Mouse (Mus musculus) heart, postnatal 0 days (tissue): ENCODE data around the gene Kdm2a.

ENCODE experiments used
- CTCF ChIP-seq: IDR thresholded peaks from 2 replicates; pipeline ENCODE4 v1.5.1; 2016; ENCODE audit warnings: antibody characterized with exemption, control low read depth, low read depth
- EP300 ChIP-seq: IDR thresholded peaks from 2 replicates; pipeline ENCODE4 v1.6.1; 2016; ENCODE audit warnings: antibody characterized with exemption, low read depth

DNA sequence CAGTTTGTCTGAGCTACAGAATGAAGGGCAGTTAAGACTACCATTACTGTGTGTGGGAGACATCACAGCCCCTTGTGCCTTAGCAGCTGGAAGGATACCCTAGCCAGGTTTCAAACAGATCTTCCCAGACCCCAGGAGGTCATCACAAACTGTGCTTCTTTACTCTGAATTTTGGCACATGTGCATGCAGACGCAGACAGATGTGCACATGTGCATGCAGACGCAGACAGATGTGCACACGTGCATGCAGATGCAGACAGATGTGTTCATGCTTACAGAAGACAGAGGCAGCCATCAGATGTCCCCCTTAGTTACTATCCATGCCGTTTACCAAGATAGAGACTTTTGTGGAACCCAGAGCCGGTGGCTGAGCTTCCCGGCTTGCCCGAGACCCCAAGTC, 99.0 kb downstream of the Kdm2a start:
- TF ChIP-seq CTCF, result no peak
- TF ChIP-seq EP300, result no peak
